Mouse (Mus musculus) forebrain, embryonic 16.5 days (tissue): ENCODE results near the gene Zfp599. TPM values are rescaled to one million over a fixed set of nuclear protein-coding genes. Genes with fewer than 3 reads are reported as not detected.

Experiments
- polyA plus RNA-seq: library from polyadenylated mRNA; unstranded; fragments of >200 nt; fragmentation: Nextera tagmentation; extraction: Ambion mirVana; gene quantifications from 2 replicates; pipeline ENCODE4 v1.2.1, GENCODE M21; 2015

Zfp599 gene
- polyA plus RNA-seq, 1 experiment from 2014 or later: 12.9 TPM

Other genes starting within 250 kb of the Zfp599 start
- 77.6 and 101 TPM in 2 replicates for gene Elavl3, start 207.9 kb downstream of the Zfp599 start, polyA plus RNA-seq
- gene Gm49318, start 188.6 kb downstream of the Zfp599 start, polyA plus RNA-seq: not detected in 2 replicates
- gene Zfp653, start 188.5 kb downstream of the Zfp599 start, polyA plus RNA-seq: 20.7 and 22.4 TPM in 2 replicates
- 62.5 and 67.4 TPM in 2 replicates for gene Ecsit, start 174.5 kb downstream of the Zfp599 start, polyA plus RNA-seq
- 0.60 and 0.78 TPM in 2 replicates for gene Cnn1, start 160.7 kb downstream of the Zfp599 start, polyA plus RNA-seq
- 147 and 168 TPM in 2 replicates for gene Elof1, start 142.7 kb downstream of the Zfp599 start, polyA plus RNA-seq
- gene Acp5, start 124.2 kb downstream of the Zfp599 start, polyA plus RNA-seq: 0.42 TPM in 1 of 2 replicates, not detected in the other
- 72.5 and 78.8 TPM in 2 replicates for gene Pigyl, start 103.0 kb downstream of the Zfp599 start, polyA plus RNA-seq
- 0.29 and 0.37 TPM in 2 replicates for gene Zfp872, start 71.8 kb downstream of the Zfp599 start, polyA plus RNA-seq
- 10.1 and 10.9 TPM in 2 replicates for gene Zfp809, start 34.2 kb downstream of the Zfp599 start, polyA plus RNA-seq
- 35.0 and 36.1 TPM in 2 replicates for gene Zfp810, start 47.8 kb upstream of the Zfp599 start, polyA plus RNA-seq
- gene Anln, start 129.3 kb upstream of the Zfp599 start, polyA plus RNA-seq: 10.6 and 14.3 TPM in 2 replicates
- gene 9530077C05Rik, start 151.6 kb upstream of the Zfp599 start, polyA plus RNA-seq: 11.3 and 12.5 TPM in 2 replicates
- gene Gm17545, start 194.4 kb upstream of the Zfp599 start, polyA plus RNA-seq: not detected in 2 replicates
- gene Rp9, start 209.8 kb upstream of the Zfp599 start, polyA plus RNA-seq: 63.1 and 66.0 TPM in 2 replicates
- 17.8 and 20.2 TPM in 2 replicates for gene Bbs9, start 215.8 kb upstream of the Zfp599 start, polyA plus RNA-seq